Mouse (Mus musculus) adrenal gland, postnatal 4 days (tissue): ENCODE results near the gene Fbxo17. TPM values are rescaled to one million over a fixed set of nuclear protein-coding genes. Genes with fewer than 3 reads are reported as not detected.
A peak's percentile ranks its signal among the peaks of the same experiment; 100 is the strongest.
"Not testable (repeated sequence)": the region's sequence is repeated elsewhere in the genome, so short reads cannot be mapped to it uniquely, and the experiment has no call there.

Experiments
- DNase-seq, 2 experiments: peaks; one replicate each; pipeline ENCODE4 v3.0.0; 2021 to 2022; ENCODE audit warnings: low spot score in 2 of 2, mixed read lengths in 2 of 2
- long read RNA-seq, 2 experiments: library from polyadenylated mRNA; stranded (forward); transcript quantifications; one replicate each; pipeline ENCODE4 v2.0.0; 2021
- total RNA-seq, 2 experiments: library from RNA; stranded (reverse); gene quantifications; 2 replicates each; pipeline ENCODE4 v1.2.3; 2021

Gene Fbxo17
- total RNA-seq = 10 to 100 TPM; 10.1 to 10.6 TPM
- long read RNA-seq, experiment 1, transcript Fbxo17-203 (7 exons, 1,563 nt) = major isoform, 11 of 24 reads
- long read RNA-seq, experiment 1, partial matches to known transcripts = 1 of 24 reads
- long read RNA-seq, experiment 1, other reads (novel, unspliced or antisense) = 9 of 24 reads
- long read RNA-seq, experiment 2, transcript Fbxo17-203 (7 exons, 1,563 nt) = major isoform, 16 of 33 reads
- long read RNA-seq, experiment 2, partial matches to known transcripts = 4 of 33 reads
- long read RNA-seq, experiment 2, other reads (novel, unspliced or antisense) = 9 of 33 reads

GRCm38 (mm10) chr7:28716590-28717281 lies at the start of gene Fbxo17:
TSS of gene Fbxo17 (plus strand) at chr7:28716804.
- DNase-seq = peak in 1 of 2 experiments; percentile 54

DNA sequence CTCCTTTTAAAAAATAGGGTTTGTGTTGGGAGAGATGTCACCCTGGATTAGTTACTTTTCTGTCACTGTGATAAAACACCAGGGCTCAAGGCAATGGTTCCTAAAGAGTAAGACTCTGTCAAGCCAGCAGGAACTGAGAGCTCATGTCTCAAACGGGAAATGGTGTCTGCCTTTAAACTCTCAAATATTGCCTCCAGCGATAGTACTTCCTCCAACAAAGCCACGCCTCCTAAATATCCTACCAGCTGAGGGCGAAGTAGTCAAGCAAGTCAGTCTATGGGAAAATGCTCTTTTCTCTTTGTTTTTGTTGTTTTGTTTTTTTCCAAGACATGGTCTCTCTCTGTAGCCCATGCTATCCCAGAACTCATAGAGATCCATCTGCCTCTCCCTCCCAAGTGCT lies 45.4 kb upstream of the Fbxo17 start:
- no peak for DNase-seq

DNA sequence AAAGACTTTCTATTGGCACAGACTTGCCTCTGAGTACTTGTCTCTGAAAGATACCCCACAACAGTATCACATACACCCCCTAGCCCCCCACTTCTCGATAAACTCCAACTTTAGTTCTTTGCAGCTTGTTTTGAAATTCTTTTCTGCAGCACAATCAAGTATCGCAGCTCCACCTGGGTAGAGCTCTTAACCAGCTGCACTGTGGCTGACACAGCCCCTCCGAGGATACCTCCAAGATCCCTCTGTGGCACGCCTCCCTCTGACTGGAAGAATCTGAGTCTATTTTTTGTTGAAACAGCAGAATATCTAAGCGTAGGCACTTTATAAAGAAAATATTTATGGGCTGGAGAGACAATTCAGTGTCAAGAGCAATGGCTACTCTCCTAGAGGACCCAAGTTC lies 44.3 kb upstream of the Fbxo17 start:
- DNase-seq = no peak

DNA sequence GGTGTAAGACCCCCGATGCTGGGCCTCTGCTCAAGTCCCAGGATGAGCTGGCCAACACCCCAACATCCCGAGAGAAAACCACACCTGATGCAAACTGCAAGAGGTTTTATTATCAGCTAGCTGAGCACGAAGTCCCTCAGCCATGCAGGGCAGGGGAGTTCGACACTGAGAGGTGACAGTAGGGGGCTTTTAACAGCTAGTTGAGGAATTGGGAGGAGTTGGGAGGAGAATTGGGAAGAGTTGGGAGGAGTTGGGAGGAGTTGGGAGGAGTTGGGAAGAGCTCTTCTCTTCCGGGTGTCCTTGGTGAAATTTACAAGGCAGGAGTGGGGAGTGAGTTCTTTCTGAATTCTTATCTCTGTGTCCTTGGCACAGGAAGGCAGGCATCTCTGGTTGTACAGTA lies 43.8 kb upstream of the Fbxo17 start:
- DNase-seq = not testable (repeated sequence)

DNA sequence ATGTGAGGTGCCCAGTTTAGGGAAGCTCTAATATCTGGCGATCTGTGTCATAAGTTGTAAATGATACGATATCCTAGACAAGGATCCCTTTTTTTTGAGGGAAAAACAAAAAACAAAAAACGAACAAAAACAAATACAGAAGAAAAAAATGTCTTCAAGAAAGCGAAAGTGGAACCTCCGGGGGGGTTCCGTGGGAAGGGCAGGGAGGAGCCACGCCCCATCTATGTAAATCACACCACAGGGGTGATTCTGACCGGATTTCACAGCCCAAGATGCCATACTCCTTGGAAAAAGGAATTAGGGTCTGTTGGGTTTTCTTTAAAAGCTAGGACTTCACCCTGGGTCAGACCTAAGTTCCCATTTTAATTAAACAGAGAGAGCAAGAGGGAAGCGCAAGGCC lies 41.6 kb upstream of the Fbxo17 start:
- DNase-seq = no peak

GRCm38 (mm10) chr7:28675746-28676145 lies 40.9 kb upstream of the Fbxo17 start:
- DNase-seq = peak in 1 of 2 experiments; percentile 17

- DNase-seq = no peak
Observed at GRCm38 (mm10) chr7:28676811-28677541, 39.6 kb upstream of the Fbxo17 start.

GRCm38 (mm10) chr7:28677624-28678023 lies 39.0 kb upstream of the Fbxo17 start:
- DNase-seq = no peak

DNA sequence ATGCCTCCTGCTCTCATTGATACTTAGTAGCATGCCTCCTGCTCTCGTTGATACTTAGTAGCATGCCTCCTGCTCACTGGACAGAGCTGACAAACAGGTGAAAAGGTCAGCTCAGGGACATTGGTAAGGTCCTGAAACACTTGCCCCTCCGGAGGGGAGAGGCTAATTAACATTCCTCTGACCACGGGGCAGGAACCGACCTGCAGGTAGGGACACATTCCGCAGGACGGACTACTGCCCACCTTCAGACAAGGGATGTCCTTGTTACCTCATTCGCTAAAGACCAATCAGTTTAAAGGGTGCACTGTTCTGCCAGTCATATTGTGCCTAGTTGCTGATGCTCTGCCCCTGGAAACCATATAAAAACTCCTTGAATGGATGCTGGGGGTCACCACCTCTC lies 25.5 kb upstream of the Fbxo17 start:
- no peak for DNase-seq

GRCm38 (mm10) chr7:28692545-28693320 lies 23.9 kb upstream of the Fbxo17 start, which contains the start of gene Fbxo27:
TSS of gene Fbxo27 (plus strand) at chr7:28692849.
- no peak for DNase-seq

- peak; percentile 16 to 31 for DNase-seq
Observed at GRCm38 (mm10) chr7:28693321-28693966, 23.2 kb upstream of the Fbxo17 start.

DNA sequence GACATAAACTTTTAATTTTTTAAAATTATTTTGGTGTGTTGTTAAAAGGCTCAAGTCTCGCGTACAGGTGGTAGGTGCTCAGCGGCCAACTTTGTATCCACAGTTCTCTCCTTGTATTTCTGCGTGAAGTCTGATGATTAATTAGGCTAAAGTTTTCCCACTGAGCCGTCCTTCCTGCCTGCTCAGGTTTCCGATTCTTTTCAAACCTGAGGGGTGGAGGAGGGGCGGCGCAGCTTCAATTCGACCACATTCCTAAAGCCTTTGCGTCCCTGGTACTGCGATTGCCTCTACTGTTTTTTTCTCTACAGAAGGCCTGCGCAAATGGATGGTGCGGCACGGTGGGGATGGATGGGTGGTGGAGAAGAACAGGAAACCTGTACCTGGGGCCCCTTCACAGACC lies 22.2 kb upstream of the Fbxo17 start:
- no peak for DNase-seq

GRCm38 (mm10) chr7:28694966-28695511 lies 21.6 kb upstream of the Fbxo17 start:
- no peak for DNase-seq

DNA sequence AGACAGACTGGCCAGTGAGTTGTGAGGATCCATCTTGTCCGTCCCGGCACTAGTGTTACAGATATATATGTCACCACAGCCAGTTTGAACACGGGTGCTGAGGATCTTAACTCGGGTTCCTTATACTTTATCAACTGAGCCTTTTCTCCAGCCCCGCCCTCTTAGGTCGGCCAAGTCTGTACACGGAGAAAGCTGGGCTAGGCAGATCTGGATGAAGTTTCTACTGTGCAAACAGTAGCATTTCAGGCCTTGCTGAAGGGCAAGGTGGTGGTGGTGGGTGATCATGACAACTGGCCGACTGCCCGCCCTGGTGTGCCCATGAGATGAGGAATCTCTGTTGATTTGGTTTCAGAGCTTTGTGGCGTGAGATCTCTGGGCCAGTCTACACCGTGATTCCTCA lies 19.3 kb upstream of the Fbxo17 start:
- DNase-seq = no peak

- DNase-seq = no peak
Observed at GRCm38 (mm10) chr7:28700269-28700668, 16.3 kb upstream of the Fbxo17 start.

DNA sequence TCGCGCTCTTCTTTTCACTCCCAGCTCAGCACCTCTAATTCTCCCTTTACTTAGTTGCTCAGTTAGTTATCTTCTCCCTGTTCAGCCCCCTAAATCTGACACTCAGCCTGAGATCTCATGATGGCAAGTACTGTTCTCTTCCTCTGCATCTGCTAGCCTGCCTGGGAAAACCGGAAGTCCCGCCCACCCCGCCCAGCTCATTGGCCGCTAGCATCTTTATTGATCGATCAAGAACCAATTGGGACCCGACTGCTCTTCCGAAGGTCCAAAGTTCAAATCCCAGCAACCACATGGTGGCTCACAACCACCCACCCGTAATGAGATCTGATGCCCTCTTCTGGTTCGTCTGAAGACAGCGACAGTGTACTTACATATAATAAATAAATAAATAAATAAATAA lies 15.3 kb upstream of the Fbxo17 start:
- DNase-seq = not testable (repeated sequence)

GRCm38 (mm10) chr7:28702601-28703143 lies 13.9 kb upstream of the Fbxo17 start:
- DNase-seq = no peak

- no peak for DNase-seq
Observed at GRCm38 (mm10) chr7:28709454-28709853, 7.2 kb upstream of the Fbxo17 start.

GRCm38 (mm10) chr7:28710962-28711361 lies 5.6 kb upstream of the Fbxo17 start:
- DNase-seq = no peak

GRCm38 (mm10) chr7:28714667-28715066 lies 1.9 kb upstream of the Fbxo17 start:
- no peak for DNase-seq
